In genomic region chr19:5463791-5464562, GRCm38 (mm10) we compare ENCODE assay signal across 8 mouse cellular contexts. TPM values are rescaled to one million over a fixed set of nuclear protein-coding genes. Genes with fewer than 3 reads are reported as not detected.
DNase-seq lines count a peak whose midpoint lies in the region; ATAC-seq and TF ChIP-seq lines count a peak whose summit lies in the region.

No protein-coding gene starts in this region.

- peak; percentile 54 for DNase-seq in ovary, postnatal 36 days (ENCODE audit: low spot score)
- DNase-seq in ovary, adult 18-20 months (ENCODE audit: low spot score), result no peak

- no peaks in the 10 kb centered on the region; the same call in 1 of the 2 replicates for H3K27me3 ChIP-seq in forebrain, embryonic 16.5 days (replicated peaks; ENCODE audit: control insufficient read depth, insufficient read depth, low read length)
- no peaks in the 10 kb centered on the region for H3K27me3 ChIP-seq in intestine, embryonic 15.5 days (replicated peaks)
- H3K27me3 ChIP-seq in lung, embryonic 15.5 days, result no peaks in the 10 kb centered on the region
- no peaks in the 10 kb centered on the region for H3K27me3 ChIP-seq in small intestine, adult 2 months (ENCODE audit: control insufficient read depth, insufficient read depth, low read length)

- H3K4me3 ChIP-seq in brown adipose tissue, adult 24 weeks (ENCODE audit: insufficient read depth, low read depth, low read length), result no peak overlapping the region
- H3K4me3 ChIP-seq in forebrain, embryonic 16.5 days (replicated peaks; ENCODE audit: low read length), result peak overlapping the region; percentile 28
- H3K4me3 ChIP-seq in intestine, embryonic 15.5 days (replicated peaks), result peak overlapping the region; percentile 19
- peak overlapping the region; percentile 12; the same call in 1 of the 2 replicates for H3K4me3 ChIP-seq in lung, embryonic 15.5 days
- H3K4me3 ChIP-seq in small intestine, adult 2 months (ENCODE audit: low read depth, low read length), result no peak overlapping the region

- no peak for TF ChIP-seq POLR2A in small intestine, adult 2 months (IDR thresholded peaks at IDR 0.05; ENCODE audit: low read depth, low read length)

- H3K4me2 ChIP-seq in forebrain, embryonic 16.5 days (ENCODE audit: low read length), result peak overlapping the region; percentile 48
- peak overlapping the region; percentile 47 for H3K4me2 ChIP-seq in intestine, embryonic 15.5 days (replicated peaks)
- H3K4me2 ChIP-seq in lung, embryonic 15.5 days, result peak overlapping the region; percentile 28

- ATAC-seq in forebrain, embryonic 16.5 days, result peak; percentile 41
- ATAC-seq in intestine, embryonic 15.5 days, result no peak
- 0 out of 2 replicates have a peak, but pooled peaks have one; percentile 13 for ATAC-seq in lung, embryonic 15.5 days (ENCODE audit: borderline replicate concordance, extremely low read depth, low FRiP score, low TSS enrichment)
- ATAC-seq in megakaryocyte, adult 5-6 weeks (ENCODE audit: poor library complexity, severe bottlenecking), result no peak

- peak overlapping the region; percentile 32; the same call in 1 of the 2 replicates for H3K27ac ChIP-seq in brown adipose tissue, adult 24 weeks (replicated peaks; ENCODE audit: low read depth, low read length)
- H3K27ac ChIP-seq in forebrain, embryonic 16.5 days (ENCODE audit: low read length), result peak overlapping the region; percentile 29
- H3K27ac ChIP-seq in intestine, embryonic 15.5 days, result 0 out of 2 replicates have a peak overlapping the region, but pooled peaks have one; percentile 42
- peak overlapping the region; percentile 49; the same call in 1 of the 2 replicates for H3K27ac ChIP-seq in lung, embryonic 15.5 days
- H3K27ac ChIP-seq in small intestine, adult 2 months (ENCODE audit: insufficient read depth, low read depth, low read length), result no peak overlapping the region

- TF ChIP-seq CTCF in small intestine, adult 2 months (IDR thresholded peaks at IDR 0.05; ENCODE audit: extremely low read depth, insufficient read length, insufficient replicate concordance, low read depth, low read length), result peak; percentile 80; the same call in 1 of the 2 replicates

- H3K4me1 ChIP-seq in brown adipose tissue, adult 24 weeks (ENCODE audit: control insufficient read depth, insufficient read depth, insufficient read length, low read length), result peaks cover 5% of the 10 kb centered on the region; the same call in 1 of the 2 replicates
- H3K4me1 ChIP-seq in forebrain, embryonic 16.5 days (replicated peaks; ENCODE audit: control insufficient read depth, insufficient read depth, low read length), result peaks cover 29% of the 10 kb centered on the region
- H3K4me1 ChIP-seq in intestine, embryonic 15.5 days (replicated peaks), result peaks cover 5% of the 10 kb centered on the region
- peaks cover 34% of the 10 kb centered on the region for H3K4me1 ChIP-seq in lung, embryonic 15.5 days
- H3K4me1 ChIP-seq in small intestine, adult 2 months (ENCODE audit: control insufficient read depth, insufficient read depth, insufficient read length, low read length), result peaks cover 2% of the 10 kb centered on the region; the same call in 1 of the 2 replicates

- H3K9me3 ChIP-seq in forebrain, embryonic 16.5 days (ENCODE audit: control insufficient read depth, low read length), result no peaks in the 10 kb centered on the region
- H3K9me3 ChIP-seq in intestine, embryonic 15.5 days, result no peaks in the 10 kb centered on the region
- H3K9me3 ChIP-seq in lung, embryonic 15.5 days, result no peaks in the 10 kb centered on the region

- 32% methylated on average over 15 of the region's 15 CpGs for WGBS in forebrain, embryonic 16.5 days
- WGBS in intestine, embryonic 15.5 days, result 43% methylated on average over 15 of the region's 15 CpGs
- WGBS in lung, embryonic 15.5 days, result 33% methylated on average over 15 of the region's 15 CpGs
- 66% methylated on average over 15 of the region's 15 CpGs for WGBS in small intestine, adult 2 months

- peaks cover 4% of the 10 kb centered on the region for H3K36me3 ChIP-seq in forebrain, embryonic 16.5 days (ENCODE audit: control insufficient read depth, insufficient read depth)
- H3K36me3 ChIP-seq in intestine, embryonic 15.5 days, result peaks cover 25% of the 10 kb centered on the region; the same call in 1 of the 2 replicates
- peaks cover 47% of the 10 kb centered on the region for H3K36me3 ChIP-seq in lung, embryonic 15.5 days
- H3K36me3 ChIP-seq in small intestine, adult 2 months (ENCODE audit: control insufficient read depth, insufficient read depth, low read length), result peaks cover 47% of the 10 kb centered on the region

- H3K9ac ChIP-seq in forebrain, embryonic 16.5 days (replicated peaks; ENCODE audit: low read depth, low read length), result peak overlapping the region; percentile 47
- peak overlapping the region; percentile 22; the same call in 1 of the 2 replicates for H3K9ac ChIP-seq in intestine, embryonic 15.5 days
- H3K9ac ChIP-seq in lung, embryonic 15.5 days, result peak overlapping the region; percentile 31; the same call in 1 of the 2 replicates

RNA-seq across cellular contexts. Expression of gene Fibp, which starts 3.6 kb away (rescaled TPM):
- 34.8 and 44.0 TPM in 2 replicates for polyA plus RNA-seq in brown adipose tissue, adult 24 weeks (2012; ENCODE audit: insufficient read depth, insufficient read length, missing spikeins)
- 165 and 185 TPM in 2 replicates for polyA plus RNA-seq in forebrain, embryonic 16.5 days (2015; fragmentation: Nextera tagmentation; extraction: Ambion mirVana)
- 95.1 and 99.4 TPM in 2 replicates for polyA plus RNA-seq in intestine, embryonic 15.5 days (2015; fragmentation: Nextera tagmentation; extraction: Ambion mirVana)
- polyA plus RNA-seq in lung, embryonic 15.5 days (2015; fragmentation: Nextera tagmentation; extraction: Ambion mirVana), result 101 and 117 TPM in 2 replicates
- polyA plus RNA-seq in small intestine, adult 2 months (2012; rRNA removed), result 72.5 and 143 TPM in 2 replicates
- total RNA-seq in megakaryocyte, adult 5-6 weeks (2015), result 55.8 and 64.9 TPM in 2 replicates
- total RNA-seq in megakaryocyte, adult 5-6 weeks (2017), result 93.9 and 115 TPM in 2 replicates

RNA-seq across cellular contexts. Expression of gene Ctsw, which starts 4.3 kb away (rescaled TPM):
- not detected in 2 replicates for polyA plus RNA-seq in brown adipose tissue, adult 24 weeks (2012; ENCODE audit: insufficient read depth, insufficient read length, missing spikeins)
- polyA plus RNA-seq in forebrain, embryonic 16.5 days (2015; fragmentation: Nextera tagmentation; extraction: Ambion mirVana), result 5.7 and 6.3 TPM in 2 replicates
- 2.1 and 2.9 TPM in 2 replicates for polyA plus RNA-seq in intestine, embryonic 15.5 days (2015; fragmentation: Nextera tagmentation; extraction: Ambion mirVana)
- 1.9 and 3.3 TPM in 2 replicates for polyA plus RNA-seq in lung, embryonic 15.5 days (2015; fragmentation: Nextera tagmentation; extraction: Ambion mirVana)
- 8.2 and 10.2 TPM in 2 replicates for polyA plus RNA-seq in small intestine, adult 2 months (2012; rRNA removed)
- 5.7 and 12.6 TPM in 2 replicates for total RNA-seq in megakaryocyte, adult 5-6 weeks (2015)
- total RNA-seq in megakaryocyte, adult 5-6 weeks (2017), result 5.9 and 9.1 TPM in 2 replicates

RNA-seq across cellular contexts. Expression of gene Ccdc85b, which starts 6.3 kb away (rescaled TPM):
- 2.2 and 6.5 TPM in 2 replicates for polyA plus RNA-seq in brown adipose tissue, adult 24 weeks (2012; ENCODE audit: insufficient read depth, insufficient read length, missing spikeins)
- 8.6 and 8.8 TPM in 2 replicates for polyA plus RNA-seq in forebrain, embryonic 16.5 days (2015; fragmentation: Nextera tagmentation; extraction: Ambion mirVana)
- 8.2 and 8.7 TPM in 2 replicates for polyA plus RNA-seq in intestine, embryonic 15.5 days (2015; fragmentation: Nextera tagmentation; extraction: Ambion mirVana)
- polyA plus RNA-seq in lung, embryonic 15.5 days (2015; fragmentation: Nextera tagmentation; extraction: Ambion mirVana), result 12.1 and 12.4 TPM in 2 replicates
- polyA plus RNA-seq in small intestine, adult 2 months (2012; rRNA removed), result 3.3 and 4.4 TPM in 2 replicates
- total RNA-seq in megakaryocyte, adult 5-6 weeks (2015), result 0.80 and 1.1 TPM in 2 replicates
- 1.7 TPM in 2 replicates for total RNA-seq in megakaryocyte, adult 5-6 weeks (2017)

RNA-seq across cellular contexts. Expression of gene Efemp2, which starts 9.8 kb away (rescaled TPM):
- polyA plus RNA-seq in brown adipose tissue, adult 24 weeks (2012; ENCODE audit: insufficient read depth, insufficient read length, missing spikeins), result 10.1 and 16.1 TPM in 2 replicates
- polyA plus RNA-seq in forebrain, embryonic 16.5 days (2015; fragmentation: Nextera tagmentation; extraction: Ambion mirVana), result 30.2 and 39.1 TPM in 2 replicates
- 118 TPM in 2 replicates for polyA plus RNA-seq in intestine, embryonic 15.5 days (2015; fragmentation: Nextera tagmentation; extraction: Ambion mirVana)
- polyA plus RNA-seq in lung, embryonic 15.5 days (2015; fragmentation: Nextera tagmentation; extraction: Ambion mirVana), result 198 and 208 TPM in 2 replicates
- 22.4 and 26.5 TPM in 2 replicates for polyA plus RNA-seq in small intestine, adult 2 months (2012; rRNA removed)
- 0.42 and 1.2 TPM in 2 replicates for total RNA-seq in megakaryocyte, adult 5-6 weeks (2015)
- 1.2 TPM in 1 of 2 replicates, not detected in the other for total RNA-seq in megakaryocyte, adult 5-6 weeks (2017)

RNA-seq across cellular contexts. Expression of gene Fosl1, which starts 16.6 kb away (rescaled TPM):
- polyA plus RNA-seq in brown adipose tissue, adult 24 weeks (2012; ENCODE audit: insufficient read depth, insufficient read length, missing spikeins), result not detected in 2 replicates
- not detected in 2 replicates for polyA plus RNA-seq in forebrain, embryonic 16.5 days (2015; fragmentation: Nextera tagmentation; extraction: Ambion mirVana)
- polyA plus RNA-seq in intestine, embryonic 15.5 days (2015; fragmentation: Nextera tagmentation; extraction: Ambion mirVana), result not detected in 2 replicates
- not detected in 2 replicates for polyA plus RNA-seq in lung, embryonic 15.5 days (2015; fragmentation: Nextera tagmentation; extraction: Ambion mirVana)
- polyA plus RNA-seq in small intestine, adult 2 months (2012; rRNA removed), result 0.91 and 2.6 TPM in 2 replicates
- total RNA-seq in megakaryocyte, adult 5-6 weeks (2015), result 0.48 and 1.2 TPM in 2 replicates
- 0.69 and 0.95 TPM in 2 replicates for total RNA-seq in megakaryocyte, adult 5-6 weeks (2017)

Comparison
In these comparisons a context has a peak if more than half of its experiments do, and no peak if none do; other contexts are left out.
1. H3K4me3 ChIP-seq: peak in forebrain, embryonic 16.5 days (single experiment), intestine, embryonic 15.5 days (single experiment) and lung, embryonic 15.5 days (single experiment); none in brown adipose tissue, adult 24 weeks (single experiment) and small intestine, adult 2 months (single experiment).
2. ATAC-seq: peak in forebrain, embryonic 16.5 days (single experiment) and lung, embryonic 15.5 days (single experiment); none in intestine, embryonic 15.5 days (single experiment) and megakaryocyte, adult 5-6 weeks (single experiment).
3. Peak in every context shown above with its lines, with median percentiles within 50 percentile points of each other: H3K4me2 ChIP-seq and H3K9ac ChIP-seq.